Mouse (Mus musculus) intestine, postnatal 0 days (tissue): ENCODE measurements around the gene Ptpn3. TPM values are rescaled to one million over a fixed set of nuclear protein-coding genes. Genes with fewer than 3 reads are reported as not detected.

ENCODE experiments used
- ATAC-seq: fragments of 200-750 bp; cut with Nextera tagmentation; 2 replicates; pipeline ENCODE4 v1.8.0; 2017; ENCODE audit warnings: mild to moderate bottlenecking, moderate TSS enrichment, moderate library complexity
- H3K27ac ChIP-seq: fragments of 300-500 bp; sonication (generic); 2 replicates; pipeline ENCODE4 v1.5.1; 2014; ENCODE audit warnings: mild to moderate bottlenecking, low read depth, low read length, moderate library complexity
- H3K27me3 ChIP-seq: fragments of 300-500 bp; sonication (generic); replicated peaks from 2 replicates; pipeline ENCODE4 v1.6.1; 2014; ENCODE audit warnings: low read length, mixed read lengths; ENCODE audit not compliant: control insufficient read depth, insufficient read depth
- H3K36me3 ChIP-seq: fragments of 300-500 bp; sonication (generic); 2 replicates; pipeline ENCODE4 v1.6.1; 2014; ENCODE audit warnings: mild to moderate bottlenecking, moderate library complexity; ENCODE audit not compliant: control insufficient read depth, insufficient read depth
- H3K4me1 ChIP-seq: fragments of 300-500 bp; sonication (generic); replicated peaks from 2 replicates; pipeline ENCODE4 v1.6.1; 2014; ENCODE audit warnings: antibody characterized with exemption, low read length, mixed read lengths; ENCODE audit not compliant: control insufficient read depth, insufficient read depth
- H3K4me2 ChIP-seq: fragments of 300-500 bp; sonication (generic); replicated peaks from 2 replicates; pipeline ENCODE4 v1.6.1; 2014; ENCODE audit warnings: low read depth, mild to moderate bottlenecking, moderate library complexity
- H3K4me3 ChIP-seq: fragments of 300-500 bp; sonication (generic); 2 replicates; pipeline ENCODE4 v1.5.1; 2014; ENCODE audit warnings: low read depth, low read length
- H3K9ac ChIP-seq: fragments of 300-500 bp; sonication (generic); 2 replicates; pipeline ENCODE4 v1.6.1; 2014; ENCODE audit warnings: mild to moderate bottlenecking, low read depth, low read length
- H3K9me3 ChIP-seq: fragments of 300-500 bp; sonication (generic); 2 replicates; pipeline ENCODE4 v1.6.1; 2016; ENCODE audit warnings: mixed run types; ENCODE audit not compliant: control insufficient read depth
- CTCF ChIP-seq: sonication (generic); IDR thresholded peaks from 2 replicates; pipeline ENCODE4 v1.5.1; 2016; ENCODE audit warnings: low read depth, mild to moderate bottlenecking, control low read depth, antibody characterized with exemption, moderate library complexity
- WGBS: fragments of 180-500 bp; shearing (Covaris S2); extraction: QIAGEN DNeasy Blood & Tissue Kit; methylation state at CpG from one replicate; pipeline ENCODE4 v1.1.7; 2014; 5-methylcytosine and 5-hydroxymethylcytosine counted together
- polyA plus RNA-seq: library from polyadenylated mRNA; unstranded; fragments of >200 nt; fragmentation: Nextera tagmentation; extraction: Ambion mirVana; gene quantifications from 2 replicates; pipeline ENCODE4 v1.2.1, GENCODE M21; 2015

Gene Ptpn3
- polyA plus RNA-seq, 1 experiment from 2014 or later: 8.6 TPM

- no peak overlapping the region for H3K4me2 ChIP-seq
- 69% methylated on average over 18 of the region's 18 CpGs for WGBS
- no peak overlapping the region for H3K4me3 ChIP-seq
- no peaks in the 10 kb centered on the region for H3K27me3 ChIP-seq
- no peak overlapping the region for H3K27ac ChIP-seq
- no peak for ATAC-seq
- H3K36me3 ChIP-seq: peaks cover 47% of the 10 kb centered on the region
- H3K9me3 ChIP-seq: no peaks in the 10 kb centered on the region
- no peak overlapping the region for H3K9ac ChIP-seq
- peaks cover 3% of the 10 kb centered on the region; the same call in 1 of the 2 replicates for H3K4me1 ChIP-seq
- no peak for TF ChIP-seq CTCF
Measured at GRCm38 (mm10) chr4:57228601-57229520, 72.8 kb downstream of the Ptpn3 start.

GRCm38 (mm10) chr4:57224776-57225175 is 76.9 kb downstream of the Ptpn3 start:
- H3K27me3 ChIP-seq: no peaks in the 10 kb centered on the region
- H3K4me1 ChIP-seq: no peaks in the 10 kb centered on the region
- H3K4me3 ChIP-seq: no peak overlapping the region
- no peak overlapping the region for H3K27ac ChIP-seq
- H3K9me3 ChIP-seq: no peaks in the 10 kb centered on the region
- H3K9ac ChIP-seq: no peak overlapping the region
- peak; percentile 44 for TF ChIP-seq CTCF
- H3K36me3 ChIP-seq: peaks cover 37% of the 10 kb centered on the region
- H3K4me2 ChIP-seq: no peak overlapping the region
- no peak for ATAC-seq
- 88% methylated on average over 2 of the region's 2 CpGs for WGBS

GRCm38 (mm10) chr4:57217746-57218145 is 83.9 kb downstream of the Ptpn3 start:
- Histone ChIP-seq H3K9me3 (no peaks in the 10 kb centered on the region), H3K4me1 (no peaks in the 10 kb centered on the region), H3K4me2 (no peak overlapping the region), H3K27ac (no peak overlapping the region), H3K36me3 (peaks cover 28% of the 10 kb centered on the region), H3K9ac (no peak overlapping the region), H3K27me3 (no peaks in the 10 kb centered on the region), H3K4me3 (no peak overlapping the region)
- WGBS: 87% methylated on average over 9 of the region's 9 CpGs
- no peak for ATAC-seq
- TF ChIP-seq CTCF: no peak

- H3K4me1 ChIP-seq: no peaks in the 10 kb centered on the region
- H3K36me3 ChIP-seq: peaks cover 25% of the 10 kb centered on the region
- no peaks in the 10 kb centered on the region for H3K9me3 ChIP-seq
- WGBS: 88% methylated on average over 4 of the region's 4 CpGs
- no peak overlapping the region for H3K9ac ChIP-seq
- no peak overlapping the region for H3K4me3 ChIP-seq
- TF ChIP-seq CTCF: peak; percentile 63
- H3K27ac ChIP-seq: no peak overlapping the region
- ATAC-seq: no peak
- H3K27me3 ChIP-seq: no peaks in the 10 kb centered on the region
- no peak overlapping the region for H3K4me2 ChIP-seq
Measured at GRCm38 (mm10) chr4:57216535-57216934, 85.1 kb downstream of the Ptpn3 start.

- no peak overlapping the region for H3K27ac ChIP-seq
- H3K4me2 ChIP-seq: no peak overlapping the region
- no peak for TF ChIP-seq CTCF
- H3K27me3 ChIP-seq: no peaks in the 10 kb centered on the region
- H3K9ac ChIP-seq: no peak overlapping the region
- no peak overlapping the region for H3K4me3 ChIP-seq
- no peak for ATAC-seq
- no peaks in the 10 kb centered on the region for H3K9me3 ChIP-seq
- H3K36me3 ChIP-seq: peaks cover 19% of the 10 kb centered on the region
- no peaks in the 10 kb centered on the region for H3K4me1 ChIP-seq
- 89% methylated on average over 9 of the region's 9 CpGs for WGBS
Measured at GRCm38 (mm10) chr4:57214852-57215251, 86.8 kb downstream of the Ptpn3 start.

- 83% methylated on average over 3 of the region's 3 CpGs for WGBS
- no peak for TF ChIP-seq CTCF
- H3K4me1 ChIP-seq: no peaks in the 10 kb centered on the region
- no peak overlapping the region for H3K27ac ChIP-seq
- H3K9me3 ChIP-seq: no peaks in the 10 kb centered on the region
- H3K36me3 ChIP-seq: peaks cover 24% of the 10 kb centered on the region
- H3K4me2 ChIP-seq: no peak overlapping the region
- ATAC-seq: no peak
- H3K9ac ChIP-seq: no peak overlapping the region
- no peak overlapping the region for H3K4me3 ChIP-seq
- H3K27me3 ChIP-seq: no peaks in the 10 kb centered on the region
Measured at GRCm38 (mm10) chr4:57214114-57214513, 87.5 kb downstream of the Ptpn3 start.
